Mouse (Mus musculus): ENCODE measurements at regions not wholly inside any gene's neighbourhood (a gene's known extent, or its start where the extent isn't known, plus 50 kb on each side); places are given as distances from the start of the nearest gene placed in this dataset.

DNA sequence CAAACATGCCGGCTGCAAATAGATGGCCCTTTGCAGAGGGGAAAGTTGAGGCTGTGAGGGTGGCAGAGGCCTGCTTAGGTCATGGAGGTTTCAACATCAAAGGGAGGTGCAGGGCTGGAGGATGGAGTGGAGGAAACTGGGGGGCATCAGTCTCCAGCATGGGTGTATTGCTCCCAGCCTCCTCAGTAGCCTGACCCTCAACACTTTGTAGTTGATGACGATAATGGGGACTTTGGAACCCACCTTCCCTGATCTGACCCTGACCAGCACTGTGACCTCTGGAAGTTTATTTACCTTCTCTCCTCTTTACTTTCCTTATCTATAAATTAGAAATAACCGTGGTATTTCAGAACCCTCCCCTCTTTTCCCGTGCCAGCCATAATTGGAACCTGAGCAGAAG, 56.2 kb downstream of the Gm26897 start:
- Histone ChIP-seq H3K9me3 (no peaks in the 10 kb centered on the region), H3K4me1 (peaks cover 59% of the 10 kb centered on the region), H3K27ac (peak overlapping the region; percentile 75), H3K36me3 (no peaks in the 10 kb centered on the region), H3K4me3 (no peak overlapping the region), H3K27me3 (ENCODE audit: insufficient read depth, poor library complexity, severe bottlenecking) (peaks cover 2% of the 10 kb centered on the region; the same call in 1 of the 2 replicates)
- 36% methylated on average over 4 of the region's 4 CpGs for WGBS
- DNase-seq (ENCODE audit: low spot score) = no peak

DNA sequence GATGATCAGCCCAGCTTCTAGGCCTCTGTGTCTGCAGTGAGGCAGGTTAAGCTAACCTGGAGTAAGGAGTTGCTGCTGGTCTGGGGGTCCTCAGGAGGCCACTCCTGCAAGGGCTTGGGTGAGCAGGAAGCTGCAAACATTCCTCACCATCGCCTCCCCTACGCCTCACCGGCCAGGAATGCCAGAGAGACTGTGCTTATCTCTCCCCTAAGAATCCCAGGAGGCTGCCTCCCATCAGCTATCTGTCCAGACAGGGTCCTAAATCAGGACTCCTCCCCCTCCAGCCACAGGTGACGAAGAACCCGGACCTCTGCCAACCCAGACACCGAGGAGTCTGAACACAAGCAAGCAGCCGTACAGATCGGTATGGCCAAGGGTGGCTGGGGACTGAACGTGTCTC, 56.8 kb downstream of the Gm26897 start:
- peak; percentile 89 for DNase-seq (ENCODE audit: low spot score)
- H3K27ac ChIP-seq = peak overlapping the region; percentile 75
- H3K4me3 ChIP-seq = peak overlapping the region; percentile 1; the same call in 1 of the 2 replicates
- H3K9me3 ChIP-seq = no peaks in the 10 kb centered on the region
- no peaks in the 10 kb centered on the region for H3K36me3 ChIP-seq
- WGBS = 10% methylated on average over 9 of the region's 9 CpGs
- peaks cover 63% of the 10 kb centered on the region for H3K4me1 ChIP-seq
- peaks cover 7% of the 10 kb centered on the region; the same call in 1 of the 2 replicates for H3K27me3 ChIP-seq (ENCODE audit: insufficient read depth, poor library complexity, severe bottlenecking)

DNA sequence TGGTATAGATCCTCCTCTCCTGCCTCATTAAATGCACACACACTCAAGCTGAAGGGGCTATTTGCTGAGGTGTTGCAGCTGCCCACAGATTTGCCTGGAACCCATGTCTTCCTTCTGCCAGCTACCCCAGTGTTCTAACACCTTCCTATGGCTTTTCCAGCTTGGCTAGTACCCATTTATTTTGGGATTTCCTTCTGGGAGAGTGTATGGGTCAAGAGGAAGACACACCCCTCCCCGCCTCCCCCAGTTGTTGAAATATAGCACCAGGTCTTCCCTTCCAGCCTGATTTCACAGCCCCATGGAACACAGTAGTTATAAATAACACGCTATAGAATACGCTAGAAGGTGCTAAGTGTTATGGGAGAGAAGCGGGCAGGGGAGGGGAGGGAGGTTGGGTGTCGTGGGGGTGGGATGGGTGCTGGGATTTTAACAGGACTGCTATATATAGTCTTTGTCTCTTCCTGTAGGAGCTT, 57.4 kb downstream of the Gm26897 start:
- H3K4me3 ChIP-seq = no peak overlapping the region
- DNase-seq (ENCODE audit: low spot score) = no peak
- H3K27ac ChIP-seq = peak overlapping the region; percentile 75
- peaks cover 63% of the 10 kb centered on the region for H3K4me1 ChIP-seq
- peaks cover 12% of the 10 kb centered on the region for H3K27me3 ChIP-seq (ENCODE audit: insufficient read depth, poor library complexity, severe bottlenecking)
- 49% methylated on average over 5 of the region's 5 CpGs for WGBS
- H3K36me3 ChIP-seq = no peaks in the 10 kb centered on the region
- H3K9me3 ChIP-seq = no peaks in the 10 kb centered on the region

DNA sequence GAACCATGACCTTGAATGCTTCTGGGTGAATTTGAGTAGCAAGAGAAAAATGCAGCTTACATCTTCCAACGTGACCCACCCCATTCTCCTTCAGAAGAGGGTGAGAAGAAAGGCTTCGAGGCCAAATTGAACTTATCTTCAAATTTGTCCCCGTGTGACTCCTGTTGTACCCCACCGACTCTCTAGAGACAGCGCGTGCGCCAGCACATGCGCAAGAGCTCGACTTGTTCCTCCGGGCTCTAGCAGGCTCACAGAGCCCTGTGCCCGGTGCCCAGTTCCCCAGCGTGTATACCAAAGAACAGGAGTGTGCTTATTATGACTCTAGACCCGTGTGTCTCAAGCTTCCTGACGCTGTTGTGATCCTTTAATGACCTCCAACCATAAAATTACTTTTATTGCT, 59.0 kb downstream of the Gm26897 start:
- WGBS = 84% methylated on average over 14 of the region's 14 CpGs
- DNase-seq (ENCODE audit: low spot score) = no peak
- H3K9me3 ChIP-seq = no peaks in the 10 kb centered on the region
- H3K4me3 ChIP-seq = no peak overlapping the region
- peak overlapping the region; percentile 75; the same call in 1 of the 2 replicates for H3K27ac ChIP-seq
- H3K36me3 ChIP-seq = no peaks in the 10 kb centered on the region
- peaks cover 63% of the 10 kb centered on the region for H3K4me1 ChIP-seq
- H3K27me3 ChIP-seq (ENCODE audit: insufficient read depth, poor library complexity, severe bottlenecking) = peaks cover 18% of the 10 kb centered on the region

DNA sequence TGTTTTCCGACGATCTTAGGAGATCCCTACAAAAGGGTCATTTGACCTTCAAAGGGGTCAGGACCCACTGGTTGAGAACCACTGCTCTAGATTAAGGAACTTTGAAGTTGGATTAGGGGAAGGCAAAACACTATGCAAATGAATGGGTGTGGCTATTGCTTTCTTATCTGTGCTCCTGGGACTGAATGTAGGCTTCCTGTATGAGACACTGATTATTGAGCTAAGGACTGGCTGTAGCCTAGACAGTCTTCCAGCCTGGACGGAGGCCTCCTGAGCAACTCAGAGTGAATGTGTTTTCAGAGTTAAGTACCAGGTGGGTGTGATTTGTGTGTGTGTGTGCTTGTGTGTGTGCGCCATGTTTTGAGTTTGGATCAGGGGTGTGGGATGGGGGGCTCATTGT, 59.5 kb downstream of the Gm26897 start:
- DNase-seq (ENCODE audit: low spot score) = no peak
- Histone ChIP-seq H3K4me3 (no peak overlapping the region), H3K9me3 (no peaks in the 10 kb centered on the region), H3K4me1 (peaks cover 60% of the 10 kb centered on the region), H3K27ac (0 out of 2 replicates have a peak overlapping the region, but pooled peaks have one; percentile 32), H3K36me3 (no peaks in the 10 kb centered on the region), H3K27me3 (ENCODE audit: insufficient read depth, poor library complexity, severe bottlenecking) (peaks cover 18% of the 10 kb centered on the region)
- 62% methylated on average over 4 of the region's 4 CpGs for WGBS

DNA sequence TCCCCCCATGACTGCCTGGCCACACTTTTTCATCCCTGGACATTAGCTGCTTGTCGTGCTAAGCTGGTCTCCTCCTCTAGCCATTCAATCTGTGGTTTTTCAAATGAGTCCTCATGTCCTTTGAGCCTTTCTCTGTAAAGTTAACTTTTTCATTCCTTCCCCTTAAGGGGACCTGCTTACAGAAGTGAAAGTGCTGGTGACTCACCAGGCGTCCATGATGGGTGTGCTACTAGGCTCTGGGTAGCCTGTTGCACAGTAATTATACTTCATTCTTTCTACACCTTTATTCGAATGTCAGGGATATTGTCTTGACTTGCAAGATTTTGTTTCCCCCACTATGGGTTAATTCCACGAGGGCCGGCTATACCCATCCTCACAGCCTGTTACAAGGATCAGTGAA, 63.2 kb downstream of the Gm26897 start:
- peaks cover 51% of the 10 kb centered on the region for H3K4me1 ChIP-seq
- H3K4me3 ChIP-seq = no peak overlapping the region
- H3K27ac ChIP-seq = no peak overlapping the region
- peaks cover 27% of the 10 kb centered on the region for H3K27me3 ChIP-seq (ENCODE audit: insufficient read depth, poor library complexity, severe bottlenecking)
- 79% methylated on average over 5 of the region's 5 CpGs for whole genome bisulfite sequencing
- no peak for DNase-seq (ENCODE audit: low spot score)
- H3K9me3 ChIP-seq = no peaks in the 10 kb centered on the region
- H3K36me3 ChIP-seq = no peaks in the 10 kb centered on the region

DNA sequence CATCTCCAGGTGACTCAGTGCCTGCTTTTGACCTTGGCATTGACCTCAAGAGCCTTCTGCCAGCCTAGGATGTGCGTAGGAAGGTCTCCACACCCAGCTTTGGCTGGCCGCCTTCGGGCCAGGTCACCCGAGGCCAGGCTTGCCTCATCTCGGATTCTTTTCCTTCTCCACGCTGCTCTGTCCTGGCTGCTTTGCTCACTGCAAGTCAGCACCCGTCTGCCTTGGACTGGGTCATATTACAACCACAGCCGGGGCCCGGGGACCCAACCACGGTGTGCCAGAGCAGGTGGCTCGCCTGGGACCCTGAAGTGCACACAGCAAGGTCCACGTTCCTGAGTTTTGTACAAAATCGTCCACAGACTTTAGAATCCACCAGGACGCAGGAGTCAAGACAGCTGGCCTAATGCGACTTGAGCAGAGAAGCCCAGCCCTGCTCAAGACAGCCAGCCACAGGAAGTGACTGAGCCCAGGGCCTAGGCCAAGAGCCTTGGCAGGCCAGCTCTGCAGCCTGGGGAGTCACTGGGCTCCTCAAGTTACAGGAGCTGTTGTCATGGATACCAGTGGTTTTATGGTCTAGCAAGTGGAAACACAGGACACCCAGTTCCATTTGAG, 66.1 kb downstream of the Gm26897 start:
- DNase-seq (ENCODE audit: low spot score) = no peak
- no peaks in the 10 kb centered on the region for H3K9me3 ChIP-seq
- peak overlapping the region; percentile 65; the same call in 1 of the 2 replicates for H3K27ac ChIP-seq
- H3K4me1 ChIP-seq = peaks cover 25% of the 10 kb centered on the region
- WGBS = 36% methylated on average over 15 of the region's 15 CpGs
- no peak overlapping the region for H3K4me3 ChIP-seq
- H3K36me3 ChIP-seq = no peaks in the 10 kb centered on the region
- peaks cover 38% of the 10 kb centered on the region for H3K27me3 ChIP-seq (ENCODE audit: insufficient read depth, poor library complexity, severe bottlenecking)

DNA sequence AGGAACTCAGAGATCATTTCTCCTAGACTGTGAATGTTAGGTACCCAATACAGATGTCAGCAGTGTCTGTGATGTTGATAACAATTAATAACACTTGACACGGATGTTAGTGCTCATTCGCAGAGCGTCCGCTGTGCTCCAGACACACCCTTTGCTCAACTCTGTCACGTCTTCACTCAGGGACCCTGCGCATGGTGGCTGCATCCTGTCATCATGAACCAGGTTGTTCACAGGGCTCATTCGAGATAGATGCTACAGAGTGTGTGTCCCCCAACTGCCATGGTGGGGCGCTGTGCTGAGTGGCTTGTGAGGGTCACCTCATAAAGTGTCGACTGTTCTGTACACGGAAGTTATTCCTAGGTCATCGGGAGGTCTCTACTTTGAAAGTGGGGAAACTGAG, 66.8 kb downstream of the Gm26897 start:
- WGBS = 72% methylated on average over 11 of the region's 11 CpGs
- H3K36me3 ChIP-seq = no peaks in the 10 kb centered on the region
- DNase-seq (ENCODE audit: low spot score) = no peak
- H3K27me3 ChIP-seq (ENCODE audit: insufficient read depth, poor library complexity, severe bottlenecking) = peaks cover 39% of the 10 kb centered on the region
- H3K4me3 ChIP-seq = no peak overlapping the region
- no peak overlapping the region; the same call in 1 of the 2 replicates for H3K27ac ChIP-seq
- H3K4me1 ChIP-seq = peaks cover 27% of the 10 kb centered on the region
- H3K9me3 ChIP-seq = no peaks in the 10 kb centered on the region

DNA sequence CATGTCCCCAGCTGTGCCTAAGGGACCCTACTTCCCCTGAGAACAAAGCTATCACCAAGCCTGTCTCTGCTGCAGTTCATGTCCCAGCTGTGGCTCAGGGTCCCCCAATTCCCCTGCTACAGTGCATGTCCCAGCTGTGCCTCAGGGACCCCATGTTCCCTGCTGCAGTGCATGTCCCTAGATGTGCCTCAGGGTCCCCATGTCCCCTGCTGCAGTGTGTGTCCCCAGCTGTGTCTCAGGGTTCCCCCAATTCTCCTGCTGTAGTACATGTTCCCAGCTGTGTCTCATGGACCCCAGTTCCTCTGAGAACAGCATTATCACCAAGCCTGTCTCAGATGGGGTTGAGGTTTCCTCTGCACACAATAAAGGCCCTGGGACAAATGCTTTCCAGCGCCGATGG, 67.3 kb downstream of the Gm26897 start:
- 66% methylated on average over 2 of the region's 2 CpGs for WGBS
- Histone ChIP-seq H3K27ac (0 out of 2 replicates have a peak overlapping the region, but pooled peaks have one; percentile 37), H3K36me3 (no peaks in the 10 kb centered on the region), H3K27me3 (ENCODE audit: insufficient read depth, poor library complexity, severe bottlenecking) (peaks cover 36% of the 10 kb centered on the region), H3K4me3 (no peak overlapping the region), H3K4me1 (peaks cover 33% of the 10 kb centered on the region), H3K9me3 (no peaks in the 10 kb centered on the region)
- no peak for DNase-seq (ENCODE audit: low spot score)

DNA sequence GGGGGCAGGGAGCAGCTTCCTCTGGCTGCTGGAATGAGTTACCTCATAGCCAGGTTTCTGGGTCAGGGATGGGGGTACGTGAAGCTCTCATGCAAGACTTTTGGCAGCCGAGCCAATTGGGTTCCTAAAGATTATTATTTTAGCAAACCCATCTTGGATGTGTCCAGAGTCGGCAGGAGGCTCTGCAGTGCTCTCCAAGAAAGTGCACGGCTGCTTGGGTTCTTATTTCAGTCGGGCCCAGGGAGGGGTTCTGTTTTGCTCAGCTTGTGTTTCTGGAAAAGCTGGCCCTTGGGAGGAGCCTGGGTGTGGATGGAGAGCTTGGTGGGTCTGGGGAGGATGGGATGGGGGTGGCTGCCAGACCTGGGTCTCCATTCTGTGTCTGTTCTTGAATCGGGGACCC, 70.8 kb downstream of the Gm26897 start:
- Histone ChIP-seq H3K27me3 (ENCODE audit: insufficient read depth, poor library complexity, severe bottlenecking) (peaks cover 42% of the 10 kb centered on the region), H3K4me3 (no peak overlapping the region), H3K4me1 (peaks cover 25% of the 10 kb centered on the region), H3K36me3 (no peaks in the 10 kb centered on the region), H3K9me3 (no peaks in the 10 kb centered on the region), H3K27ac (no peak overlapping the region)
- no peak for DNase-seq (ENCODE audit: low spot score)
- WGBS = 71% methylated on average over 6 of the region's 6 CpGs

DNA sequence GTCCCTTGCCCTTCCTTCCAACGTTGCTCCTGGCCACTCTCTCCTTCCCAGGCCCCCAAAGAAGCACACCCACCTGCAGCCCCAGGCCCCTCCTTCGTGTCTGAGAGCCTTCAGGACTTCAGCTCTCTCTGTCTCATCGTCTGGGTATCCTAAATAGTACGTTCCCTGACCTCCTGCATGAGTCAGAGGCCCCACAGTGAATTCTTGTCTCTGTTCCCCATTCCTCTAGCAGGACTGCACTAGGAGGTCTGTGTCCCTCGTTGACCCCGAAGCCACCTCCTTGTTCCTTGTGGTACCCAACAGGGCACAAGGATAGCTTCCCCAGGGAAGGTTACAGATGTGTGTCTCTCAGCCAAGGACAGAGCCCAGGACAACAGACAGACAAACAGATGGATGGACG, 71.4 kb downstream of the Gm26897 start:
- Histone ChIP-seq H3K9me3 (no peaks in the 10 kb centered on the region), H3K27me3 (ENCODE audit: insufficient read depth, poor library complexity, severe bottlenecking) (peaks cover 42% of the 10 kb centered on the region), H3K4me3 (no peak overlapping the region), H3K36me3 (no peaks in the 10 kb centered on the region), H3K4me1 (peaks cover 22% of the 10 kb centered on the region), H3K27ac (no peak overlapping the region)
- WGBS = 48% methylated on average over 7 of the region's 7 CpGs
- no peak for DNase-seq (ENCODE audit: low spot score)

DNA sequence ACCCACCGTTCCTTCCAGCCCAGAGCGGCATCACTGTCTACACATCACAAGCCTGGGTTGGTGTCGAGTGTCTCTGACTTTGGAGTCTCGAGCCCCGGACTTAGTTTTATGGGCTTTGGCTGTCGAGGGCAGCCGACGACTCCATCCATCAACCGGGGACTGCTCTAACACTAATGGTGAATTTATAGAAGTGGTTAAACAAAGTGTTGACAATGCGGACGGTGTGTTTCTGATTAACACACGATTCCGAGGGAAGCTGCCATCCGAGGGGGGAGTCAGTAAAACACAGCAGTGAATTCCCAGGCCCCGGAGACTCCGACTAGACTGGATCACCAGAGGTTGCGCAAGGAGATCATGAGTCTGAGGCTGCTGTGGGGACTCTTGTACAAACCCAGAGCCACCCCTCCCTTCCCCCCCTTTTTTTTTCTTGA, 72.1 kb downstream of the Gm26897 start:
- Histone ChIP-seq H3K27me3 (ENCODE audit: insufficient read depth, poor library complexity, severe bottlenecking) (peaks cover 37% of the 10 kb centered on the region), H3K36me3 (no peaks in the 10 kb centered on the region), H3K4me3 (no peak overlapping the region), H3K4me1 (peaks cover 26% of the 10 kb centered on the region), H3K9me3 (no peaks in the 10 kb centered on the region), H3K27ac (no peak overlapping the region)
- no peak for DNase-seq (ENCODE audit: low spot score)
- 35% methylated on average over 17 of the region's 17 CpGs for WGBS

DNA sequence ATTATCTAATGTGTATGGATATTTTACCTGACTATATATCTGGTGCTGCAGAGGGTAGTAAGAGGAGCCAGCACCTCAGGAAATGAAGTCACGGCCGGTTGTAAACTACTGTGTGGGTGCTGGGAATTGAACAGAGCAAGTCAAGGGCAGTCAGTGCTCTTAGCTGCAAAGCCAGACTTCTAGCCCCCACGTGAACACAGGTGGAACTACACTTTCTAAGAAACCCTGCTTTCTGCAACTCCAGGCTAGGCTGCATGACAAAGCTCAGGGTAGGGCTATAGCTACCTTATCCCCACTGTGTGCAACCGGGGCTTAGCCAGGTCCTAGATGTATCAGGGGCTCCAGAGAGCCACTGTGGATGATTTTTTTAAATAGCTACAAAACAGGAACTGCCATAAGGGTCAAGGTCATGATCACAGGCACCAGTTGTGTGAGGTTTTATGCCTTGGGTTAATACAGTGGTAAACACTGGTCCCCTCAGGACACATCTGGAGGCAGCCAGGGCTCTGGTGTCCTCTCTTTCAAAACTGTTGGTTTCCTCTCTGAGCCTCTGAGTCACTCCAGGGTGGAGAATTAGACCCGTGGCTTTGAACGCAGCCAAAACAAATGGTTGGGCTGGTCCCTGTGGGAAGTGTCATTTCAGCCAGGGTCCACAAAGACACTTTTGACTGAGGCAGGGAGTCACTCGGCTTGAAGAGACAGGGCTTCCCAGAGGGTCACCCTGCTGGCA, 76.5 kb downstream of the Gm26897 start:
- WGBS = 34% methylated on average over 7 of the region's 7 CpGs
- Histone ChIP-seq H3K9me3 (no peaks in the 10 kb centered on the region), H3K27ac (no peak overlapping the region), H3K4me3 (no peak overlapping the region), H3K36me3 (no peaks in the 10 kb centered on the region), H3K27me3 (ENCODE audit: insufficient read depth, poor library complexity, severe bottlenecking) (peaks cover 37% of the 10 kb centered on the region), H3K4me1 (peaks cover 23% of the 10 kb centered on the region)
- no peak for DNase-seq (ENCODE audit: low spot score)

Measured in heart, embryonic 10.5 days (tissue).